Mouse (Mus musculus) spleen, postnatal 14 days (tissue): ENCODE data around the gene Olfr1153.

Source experiments
- DNase-seq, 2 experiments: peaks; one replicate each; pipeline ENCODE4 v3.0.0; 2021 to 2022; ENCODE audit warnings: low spot score in 2 of 2

Olfr1153 gene

GRCm38 (mm10) chr2:87894662-87895061, at the start of gene Olfr1153:
Gene Olfr1153, plus strand, starts transcription at chr2:87894962.
- no peak for DNase-seq

DNA sequence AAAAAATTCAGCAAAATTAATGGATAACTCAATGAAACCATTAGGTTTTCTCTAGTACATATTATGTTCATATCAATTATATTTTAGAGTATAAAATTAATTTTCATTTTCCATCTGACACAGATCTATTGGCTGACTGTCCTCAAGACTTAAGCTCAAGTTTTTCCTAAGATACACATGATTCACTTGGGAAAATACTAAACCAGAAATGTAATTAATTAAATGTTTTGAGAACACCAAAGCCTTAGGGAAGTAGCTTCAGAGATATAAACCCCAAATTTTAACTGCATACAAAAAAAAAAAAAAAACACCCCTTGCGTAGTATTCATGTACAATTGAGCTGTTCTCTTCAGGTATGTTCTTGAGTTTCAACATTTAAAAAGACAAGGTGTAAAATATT, 39.2 kb upstream of the Olfr1153 start, which contains the start of gene Olfr1151:
Gene Olfr1151 (plus strand): TSS at position 301 of the 400 bp plus-strand sequence.
- no peak for DNase-seq

- no peak for DNase-seq
Measured at GRCm38 (mm10) chr2:87866192-87866591, 28.6 kb upstream of the Olfr1153 start, which contains the start of gene Olfr1152. Gene Olfr1152, plus strand, starts transcription at chr2:87866492.

GRCm38 (mm10) chr2:87905066-87905465, 10.3 kb downstream of the Olfr1153 start, which contains the start of gene Olfr1154:
Gene Olfr1154, minus strand, starts transcription at chr2:87905166.
- DNase-seq, result no peak

- DNase-seq, result no peak
Measured at GRCm38 (mm10) chr2:87945037-87945436, 50.3 kb downstream of the Olfr1153 start, which contains the start of gene Olfr1155. Gene Olfr1155, minus strand, starts transcription at chr2:87945137.
